Mouse (Mus musculus) kidney, embryonic 15.5 days (tissue): ENCODE measurements around the gene Camkk2. TPM values are rescaled to one million over a fixed set of nuclear protein-coding genes. Genes with fewer than 3 reads are reported as not detected.

Experiments
- ATAC-seq: fragments of 200-750 bp; cut with Nextera tagmentation; replicated peaks from 2 replicates; pipeline ENCODE4 v1.8.0; 2017; ENCODE audit warnings: moderate TSS enrichment; ENCODE audit not compliant: low FRiP score
- H3K27ac ChIP-seq: fragments of 300-500 bp; sonication (generic); 2 replicates; pipeline ENCODE4 v1.5.1; 2015; ENCODE audit warnings: mild to moderate bottlenecking, inconsistent platforms
- H3K27me3 ChIP-seq: fragments of 300-500 bp; sonication (generic); 2 replicates; pipeline ENCODE4 v1.6.1; 2015; ENCODE audit warnings: inconsistent platforms
- H3K36me3 ChIP-seq: fragments of 300-500 bp; sonication (generic); 2 replicates; pipeline ENCODE4 v1.6.1; 2015; ENCODE audit warnings: inconsistent platforms
- H3K4me1 ChIP-seq: fragments of 300-500 bp; sonication (generic); 2 replicates; pipeline ENCODE4 v1.6.1; 2015; ENCODE audit warnings: inconsistent platforms
- H3K4me2 ChIP-seq: fragments of 300-500 bp; sonication (generic); 2 replicates; pipeline ENCODE4 v1.6.1; 2015; ENCODE audit warnings: moderate library complexity, mild to moderate bottlenecking, inconsistent platforms
- H3K4me3 ChIP-seq: fragments of 300-500 bp; sonication (generic); replicated peaks from 2 replicates; pipeline ENCODE4 v1.5.1; 2015; ENCODE audit warnings: mild to moderate bottlenecking, inconsistent platforms
- H3K9ac ChIP-seq: fragments of 300-500 bp; sonication (generic); 2 replicates; pipeline ENCODE4 v1.6.1; 2015; ENCODE audit warnings: mild to moderate bottlenecking, inconsistent platforms
- H3K9me3 ChIP-seq: fragments of 300-500 bp; sonication (generic); replicated peaks from 2 replicates; pipeline ENCODE4 v1.6.1; 2016; ENCODE audit warnings: inconsistent platforms
- WGBS: fragments of 180-500 bp; shearing (Covaris S2); methylation state at CpG from one replicate; pipeline ENCODE4 v1.1.7; 2015; ENCODE audit warnings: mixed read lengths; 5-methylcytosine and 5-hydroxymethylcytosine counted together
- polyA plus RNA-seq: library from polyadenylated mRNA; unstranded; fragments of >200 nt; fragmentation: Nextera tagmentation; extraction: Ambion mirVana; gene quantifications from 2 replicates; pipeline ENCODE4 v1.2.1, GENCODE M21; 2015

The Camkk2 gene
- polyA plus RNA-seq, 1 experiment from 2014 or later: 39.5 TPM

- 83% methylated on average over 3 of the region's 3 CpGs for WGBS
- Histone ChIP-seq H3K4me3 (no peak overlapping the region), H3K9ac (no peak overlapping the region), H3K4me2 (no peak overlapping the region), H3K36me3 (no peaks in the 10 kb centered on the region), H3K9me3 (no peaks in the 10 kb centered on the region), H3K27ac (no peak overlapping the region), H3K27me3 (no peaks in the 10 kb centered on the region), H3K4me1 (peaks cover 22% of the 10 kb centered on the region; the same call in 1 of the 2 replicates)
- no peak for ATAC-seq
Measured at GRCm38 (mm10) chr5:122705174-122705573, 74.0 kb downstream of the Camkk2 start.

DNA sequence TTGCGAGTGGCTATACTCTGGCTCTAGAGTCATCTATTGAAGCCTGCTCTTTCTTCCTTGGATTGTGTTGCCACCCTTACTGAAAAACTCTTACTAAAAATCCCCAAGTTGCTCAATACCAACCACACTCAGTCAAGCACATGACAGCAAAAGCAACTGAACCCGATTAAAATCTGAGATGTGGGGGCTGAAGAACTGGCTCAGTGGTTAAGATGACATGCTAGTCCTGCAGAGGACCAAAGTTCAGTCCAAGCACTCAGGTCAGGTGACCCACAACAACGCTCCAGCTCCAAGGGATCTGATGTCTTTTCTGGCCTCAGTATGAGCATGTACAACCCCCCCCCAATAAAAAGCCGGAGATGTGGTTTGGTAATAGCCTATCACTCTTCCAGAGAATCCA is 74.6 kb downstream of the Camkk2 start:
- Histone ChIP-seq H3K27me3 (no peaks in the 10 kb centered on the region), H3K4me3 (no peak overlapping the region), H3K4me2 (no peak overlapping the region), H3K9me3 (no peaks in the 10 kb centered on the region), H3K4me1 (peaks cover 22% of the 10 kb centered on the region; the same call in 1 of the 2 replicates), H3K36me3 (no peaks in the 10 kb centered on the region), H3K9ac (no peak overlapping the region), H3K27ac (no peak overlapping the region)
- ATAC-seq: no peak
- 64% methylated on average over 4 of the region's 4 CpGs for WGBS

DNA sequence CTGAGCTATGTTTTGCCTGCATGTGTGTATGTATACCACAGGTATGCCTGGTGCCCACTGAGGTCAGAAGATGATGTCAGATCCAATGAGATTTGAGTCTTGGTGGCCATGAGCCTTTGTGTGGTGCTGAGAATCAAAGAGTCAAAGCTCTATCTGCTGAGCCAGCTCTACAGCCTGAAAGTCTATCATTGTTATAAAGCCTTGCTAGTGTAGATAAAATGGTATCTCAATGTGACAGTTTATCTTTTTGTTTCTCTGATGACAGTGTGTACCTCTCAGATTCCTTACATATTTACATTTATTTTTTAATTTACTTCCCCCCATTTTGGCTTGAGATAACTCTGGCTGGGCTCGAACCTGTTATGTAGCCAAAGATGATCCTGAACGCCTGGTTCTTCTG is 75.6 kb downstream of the Camkk2 start:
- 88% methylated on average over 2 of the region's 2 CpGs for WGBS

GRCm38 (mm10) chr5:122702156-122702555 is 77.1 kb downstream of the Camkk2 start:
- no peaks in the 10 kb centered on the region for H3K9me3 ChIP-seq
- WGBS: 77% methylated on average over 6 of the region's 6 CpGs
- H3K9ac ChIP-seq: no peak overlapping the region
- no peak overlapping the region for H3K4me2 ChIP-seq
- H3K4me3 ChIP-seq: no peak overlapping the region
- peaks cover 6% of the 10 kb centered on the region; the same call in 1 of the 2 replicates for H3K4me1 ChIP-seq
- no peak overlapping the region for H3K27ac ChIP-seq
- no peak for ATAC-seq
- no peaks in the 10 kb centered on the region for H3K27me3 ChIP-seq
- no peaks in the 10 kb centered on the region for H3K36me3 ChIP-seq

More for the DNA sequence above, 75.6 kb downstream of the Camkk2 start:
- Histone ChIP-seq H3K27ac (no peak overlapping the region), H3K27me3 (no peaks in the 10 kb centered on the region), H3K9ac (no peak overlapping the region), H3K4me3 (no peak overlapping the region), H3K9me3 (no peaks in the 10 kb centered on the region), H3K4me2 (no peak overlapping the region), H3K36me3 (no peaks in the 10 kb centered on the region), H3K4me1 (peaks cover 18% of the 10 kb centered on the region; the same call in 1 of the 2 replicates)
- ATAC-seq: no peak

- WGBS: 42% methylated on average over 5 of the region's 5 CpGs
- Histone ChIP-seq H3K4me3 (no peak overlapping the region), H3K9me3 (no peaks in the 10 kb centered on the region), H3K27me3 (no peaks in the 10 kb centered on the region), H3K4me2 (no peak overlapping the region), H3K4me1 (0 out of 2 replicates have a peak, but pooled peaks cover 7% of the 10 kb centered on the region), H3K9ac (no peak overlapping the region), H3K27ac (no peak overlapping the region), H3K36me3 (no peaks in the 10 kb centered on the region)
- ATAC-seq: no peak
Measured at GRCm38 (mm10) chr5:122700837-122701212, 78.4 kb downstream of the Camkk2 start.

GRCm38 (mm10) chr5:122700109-122700836 is 78.9 kb downstream of the Camkk2 start:
- no peak overlapping the region for H3K27ac ChIP-seq
- 57% methylated on average over 12 of the region's 12 CpGs for WGBS
- H3K27me3 ChIP-seq: no peaks in the 10 kb centered on the region
- no peak overlapping the region for H3K4me2 ChIP-seq
- ATAC-seq: no peak
- H3K4me1 ChIP-seq: 0 out of 2 replicates have a peak, but pooled peaks cover 7% of the 10 kb centered on the region
- H3K4me3 ChIP-seq: no peak overlapping the region
- no peaks in the 10 kb centered on the region for H3K9me3 ChIP-seq
- no peaks in the 10 kb centered on the region for H3K36me3 ChIP-seq
- H3K9ac ChIP-seq: no peak overlapping the region

DNA sequence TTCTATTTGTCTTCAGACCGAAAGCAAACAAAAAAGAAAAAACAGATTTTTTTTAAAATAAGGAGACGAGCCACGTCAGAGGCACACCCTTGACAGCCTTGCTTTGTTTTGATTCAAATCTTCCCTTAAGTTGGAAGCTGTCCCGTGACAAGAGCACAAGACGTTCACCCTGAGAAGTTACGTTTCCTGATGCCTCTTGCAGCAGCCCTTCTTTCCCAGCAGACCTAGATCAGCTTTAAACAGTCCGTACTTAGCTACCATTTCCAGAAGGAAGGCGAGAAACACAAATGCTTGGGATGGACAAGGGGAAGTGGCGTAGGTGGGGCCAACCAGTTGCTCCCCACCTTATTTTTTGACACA is 80.5 kb downstream of the Camkk2 start:
- no peaks in the 10 kb centered on the region for H3K9me3 ChIP-seq
- 66% methylated on average over 9 of the region's 9 CpGs for WGBS
- H3K27me3 ChIP-seq: no peaks in the 10 kb centered on the region
- H3K9ac ChIP-seq: no peak overlapping the region
- no peak overlapping the region for H3K27ac ChIP-seq
- no peaks in the 10 kb centered on the region for H3K36me3 ChIP-seq
- H3K4me1 ChIP-seq: 0 out of 2 replicates have a peak, but pooled peaks cover 9% of the 10 kb centered on the region
- no peak overlapping the region for H3K4me2 ChIP-seq
- no peak overlapping the region for H3K4me3 ChIP-seq
- no peak for ATAC-seq

- 83% methylated on average over 10 of the region's 10 CpGs for WGBS
- H3K27me3 ChIP-seq: no peaks in the 10 kb centered on the region
- H3K36me3 ChIP-seq: no peaks in the 10 kb centered on the region
- no peak overlapping the region for H3K9ac ChIP-seq
- H3K4me2 ChIP-seq: no peak overlapping the region
- H3K4me3 ChIP-seq: no peak overlapping the region
- H3K27ac ChIP-seq: no peak overlapping the region
- H3K9me3 ChIP-seq: no peaks in the 10 kb centered on the region
- 0 out of 2 replicates have a peak, but pooled peaks cover 13% of the 10 kb centered on the region for H3K4me1 ChIP-seq
- ATAC-seq: no peak
Measured at GRCm38 (mm10) chr5:122698041-122698700, 81.0 kb downstream of the Camkk2 start.

DNA sequence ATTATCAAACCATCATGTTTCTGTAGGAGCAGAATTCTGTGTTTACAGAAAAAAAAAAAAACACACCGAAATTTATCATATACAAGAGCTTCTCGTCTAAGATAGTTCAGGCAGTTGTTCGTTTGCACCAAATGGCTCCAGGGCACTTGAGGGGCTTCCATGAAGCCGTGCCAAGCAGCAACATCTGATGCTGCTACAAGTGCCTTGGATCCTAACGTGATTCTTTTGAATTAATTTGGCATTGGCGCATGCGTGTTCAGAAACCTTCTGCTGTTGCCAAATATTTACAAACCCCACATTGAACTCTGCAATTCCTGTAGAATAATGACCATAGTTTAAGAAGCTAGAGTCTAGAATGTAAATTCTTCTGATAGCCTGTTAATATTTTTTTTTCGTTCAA is 83.7 kb downstream of the Camkk2 start:
- Histone ChIP-seq H3K4me1 (0 out of 2 replicates have a peak, but pooled peaks cover 13% of the 10 kb centered on the region), H3K27me3 (no peaks in the 10 kb centered on the region), H3K4me2 (no peak overlapping the region), H3K27ac (no peak overlapping the region), H3K9ac (no peak overlapping the region), H3K9me3 (no peaks in the 10 kb centered on the region), H3K36me3 (no peaks in the 10 kb centered on the region), H3K4me3 (no peak overlapping the region)
- 82% methylated on average over 8 of the region's 8 CpGs for WGBS
- no peak for ATAC-seq

GRCm38 (mm10) chr5:122693431-122694207 is 85.6 kb downstream of the Camkk2 start:
- no peaks in the 10 kb centered on the region for H3K36me3 ChIP-seq
- no peak overlapping the region for H3K4me3 ChIP-seq
- no peak overlapping the region for H3K9ac ChIP-seq
- H3K9me3 ChIP-seq: no peaks in the 10 kb centered on the region
- WGBS: 37% methylated on average over 13 of the region's 13 CpGs
- no peak overlapping the region for H3K27ac ChIP-seq
- no peak overlapping the region for H3K4me2 ChIP-seq
- no peaks in the 10 kb centered on the region for H3K27me3 ChIP-seq
- 0 out of 2 replicates have a peak, but pooled peaks cover 13% of the 10 kb centered on the region for H3K4me1 ChIP-seq
- ATAC-seq: no peak

GRCm38 (mm10) chr5:122690486-122690885 is 88.7 kb downstream of the Camkk2 start:
- no peak for ATAC-seq
- H3K9ac ChIP-seq: no peak overlapping the region
- H3K4me1 ChIP-seq: 0 out of 2 replicates have a peak, but pooled peaks cover 7% of the 10 kb centered on the region
- H3K4me2 ChIP-seq: no peak overlapping the region
- H3K27ac ChIP-seq: no peak overlapping the region
- H3K4me3 ChIP-seq: no peak overlapping the region
- no peaks in the 10 kb centered on the region for H3K9me3 ChIP-seq
- no peaks in the 10 kb centered on the region for H3K36me3 ChIP-seq
- WGBS: 72% methylated on average over 6 of the region's 6 CpGs
- no peaks in the 10 kb centered on the region for H3K27me3 ChIP-seq

- Histone ChIP-seq H3K9ac (no peak overlapping the region), H3K36me3 (no peaks in the 10 kb centered on the region), H3K4me1 (0 out of 2 replicates have a peak, but pooled peaks cover 7% of the 10 kb centered on the region), H3K4me2 (no peak overlapping the region), H3K27ac (no peak overlapping the region), H3K9me3 (no peaks in the 10 kb centered on the region), H3K27me3 (no peaks in the 10 kb centered on the region), H3K4me3 (no peak overlapping the region)
- ATAC-seq: no peak
- 88% methylated on average over 7 of the region's 7 CpGs for WGBS
Measured at GRCm38 (mm10) chr5:122689153-122689552, 90.1 kb downstream of the Camkk2 start.
